ENCODE assay signal across 28 mouse cellular contexts in genomic region chr15:77661841-77662240, GRCm38 (mm10). TPM values are rescaled to one million over a fixed set of nuclear protein-coding genes. Genes with fewer than 3 reads are reported as not detected.
"Had no signal": no experiment of that assay in that cellular context is flagged by ENCODE, and none has a peak within 500 bp of the region (broad histone marks: within the 10 kb centered on the region; RNA-seq: fewer than 3 reads in every experiment).

No protein-coding gene starts in this region.

RNA-seq across cellular contexts. Expression of gene Apol11b, which starts 18.8 kb away (rescaled TPM):
- total RNA-seq: gastrocnemius, postnatal 36 days; hindbrain, postnatal 0 days; layer of hippocampus, adult 18-20 months; layer of hippocampus, postnatal 14 days; layer of hippocampus, postnatal 36 days; left cerebral cortex, postnatal 10 days; left cerebral cortex, postnatal 25 days; left cerebral cortex, postnatal 4 days had no signal
- polyA plus RNA-seq: gonadal fat pad, adult 2 months; heart, embryonic 11.5 days; hindbrain, embryonic 11.5 days; hindbrain, embryonic 15.5 days; hindbrain, postnatal 0 days; kidney, postnatal 0 days; limb, embryonic 11.5 days; liver, adult 2 months had no signal

RNA-seq across cellular contexts. Expression of gene Apol7e, which starts 36.8 kb away (rescaled TPM):
- total RNA-seq: gastrocnemius, adult 18-20 months; gastrocnemius, adult 8-10 months; heart, postnatal 14 days; heart, postnatal 36 days; hindbrain, postnatal 0 days; layer of hippocampus, adult 18-20 months; layer of hippocampus, adult 8-10 months; layer of hippocampus, postnatal 14 days; layer of hippocampus, postnatal 36 days; left cerebral cortex, adult 18-20 months; left cerebral cortex, adult 8-10 months; left cerebral cortex, postnatal 10 days; left cerebral cortex, postnatal 4 days had no signal
- polyA plus RNA-seq: heart, postnatal 0 days; hindbrain, embryonic 11.5 days; hindbrain, embryonic 13.5 days; hindbrain, embryonic 15.5 days; hindbrain, postnatal 0 days; kidney, embryonic 15.5 days; kidney, postnatal 0 days; limb, embryonic 11.5 days; limb, embryonic 13.5 days; liver, embryonic 12.5 days; liver, embryonic 16.5 days had no signal
